ENCODE assay signal across 22 mouse cellular contexts in genomic region chr2:145729414-145729813, GRCm38 (mm10). TPM values are rescaled to one million over a fixed set of nuclear protein-coding genes. Genes with fewer than 3 reads are reported as not detected.
"Had no signal": no experiment of that assay in that cellular context is flagged by ENCODE, and none has a peak within 500 bp of the region (broad histone marks: within the 10 kb centered on the region; RNA-seq: fewer than 3 reads in every experiment).

No protein-coding gene starts in this region.

- DNase-seq: kidney, adult 8-10 months; kidney, postnatal 14 days; kidney, postnatal 4 days; liver; lung, adult 18-20 months; lung, postnatal 14 days; midbrain, embryonic 14.5 days; right cerebral cortex, postnatal 14 days; spleen, adult 18-20 months; thymus, postnatal 25 days had no signal

- H3K4me3 ChIP-seq: kidney, embryonic 15.5 days; limb, embryonic 10.5 days; limb, embryonic 13.5 days; liver, embryonic 12.5 days; liver, embryonic 15.5 days; lung, embryonic 15.5 days; neural tube, embryonic 12.5 days; neural tube, embryonic 15.5 days; stomach, embryonic 15.5 days had no signal

- H3K27me3 ChIP-seq: kidney, embryonic 15.5 days; limb, embryonic 13.5 days; liver, embryonic 12.5 days; liver, embryonic 15.5 days; lung, embryonic 15.5 days; neural tube, embryonic 12.5 days; neural tube, embryonic 15.5 days; stomach, embryonic 15.5 days had no signal

- H3K36me3 ChIP-seq: kidney, embryonic 15.5 days; limb, embryonic 10.5 days; limb, embryonic 13.5 days; liver, embryonic 12.5 days; liver, embryonic 15.5 days; lung, embryonic 15.5 days; neural tube, embryonic 12.5 days; neural tube, embryonic 15.5 days; stomach, embryonic 15.5 days had no signal

- H3K4me1 ChIP-seq: kidney, embryonic 15.5 days; limb, embryonic 10.5 days; limb, embryonic 13.5 days; liver, embryonic 12.5 days; liver, embryonic 15.5 days; lung, embryonic 15.5 days; neural tube, embryonic 12.5 days; neural tube, embryonic 15.5 days; stomach, embryonic 15.5 days had no signal

- ATAC-seq: intestine, postnatal 0 days; liver, embryonic 12.5 days had no signal

- H3K4me2 ChIP-seq: kidney, embryonic 15.5 days; limb, embryonic 13.5 days; liver, embryonic 12.5 days; liver, embryonic 15.5 days; lung, embryonic 15.5 days; midbrain, embryonic 11.5 days; neural tube, embryonic 12.5 days; neural tube, embryonic 15.5 days; stomach, embryonic 15.5 days had no signal

- H3K9me3 ChIP-seq: kidney, embryonic 15.5 days; limb, embryonic 10.5 days; limb, embryonic 13.5 days; liver, embryonic 12.5 days; liver, embryonic 15.5 days; lung, embryonic 15.5 days; neural tube, embryonic 12.5 days; neural tube, embryonic 15.5 days; stomach, embryonic 15.5 days had no signal

RNA-seq across cellular contexts. Expression of gene Rin2, which starts 54.4 kb away (rescaled TPM):
- total RNA-seq: megakaryocyte-erythroid progenitor cell, adult 5-6 weeks had no signal
